Mouse (Mus musculus) G1E-ER4 (cell line): ENCODE data around the gene Grxcr1. TPM values are rescaled to one million over a fixed set of nuclear protein-coding genes. Genes with fewer than 3 reads are reported as not detected.

ENCODE experiments used
- GATA1 ChIP-seq: IDR thresholded peaks from one replicate; pipeline ENCODE4 v1.8.0; 2012; ENCODE audit warnings: low read length, inconsistent platforms
- polyA plus RNA-seq: library from polyadenylated mRNA; stranded (reverse); fragments of >175 nt; gene quantifications from 2 replicates; pipeline ENCODE4 v1.2.3, GENCODE M21; 2012

The Grxcr1 gene
- polyA plus RNA-seq, 1 experiment = not detected

DNA sequence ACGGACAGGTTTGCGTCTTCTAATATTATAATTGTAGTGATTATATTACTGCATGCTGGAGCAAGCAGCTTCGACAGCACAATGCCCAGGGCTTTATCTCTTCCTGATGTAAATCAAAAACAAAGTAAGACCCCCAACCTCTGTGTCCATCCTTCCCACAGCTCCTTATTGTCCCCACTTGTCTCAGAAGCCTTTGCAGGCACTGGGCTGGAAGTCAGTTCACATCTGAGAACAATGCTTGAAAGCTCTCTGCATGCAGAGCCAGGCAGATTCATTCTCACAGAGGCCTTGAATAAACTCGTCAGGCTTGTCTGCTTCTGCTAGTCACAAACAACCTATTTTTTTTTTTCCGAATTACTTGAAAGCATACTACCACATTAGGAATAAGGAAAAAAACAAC lies 19.5 kb downstream of the Grxcr1 start:
- TF ChIP-seq GATA1 = no peak

DNA sequence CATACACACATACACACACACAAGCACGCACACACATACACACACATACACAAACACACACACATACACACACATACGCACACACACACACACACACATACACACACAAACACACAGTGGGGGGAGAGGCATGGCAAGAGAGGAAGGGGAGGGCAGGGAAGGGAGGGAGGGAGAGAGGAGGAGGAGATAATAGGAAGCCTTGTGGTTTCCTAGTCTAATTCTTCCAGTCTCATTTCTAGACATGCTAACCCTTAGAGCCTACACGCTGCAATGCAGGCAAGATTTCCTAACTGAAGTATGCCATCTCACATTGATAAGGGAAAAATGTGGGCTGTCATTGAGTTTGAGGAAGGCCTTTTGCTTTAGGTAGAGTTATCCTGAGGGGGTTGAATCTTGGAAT lies 25.9 kb downstream of the Grxcr1 start:
- no peak for TF ChIP-seq GATA1

DNA sequence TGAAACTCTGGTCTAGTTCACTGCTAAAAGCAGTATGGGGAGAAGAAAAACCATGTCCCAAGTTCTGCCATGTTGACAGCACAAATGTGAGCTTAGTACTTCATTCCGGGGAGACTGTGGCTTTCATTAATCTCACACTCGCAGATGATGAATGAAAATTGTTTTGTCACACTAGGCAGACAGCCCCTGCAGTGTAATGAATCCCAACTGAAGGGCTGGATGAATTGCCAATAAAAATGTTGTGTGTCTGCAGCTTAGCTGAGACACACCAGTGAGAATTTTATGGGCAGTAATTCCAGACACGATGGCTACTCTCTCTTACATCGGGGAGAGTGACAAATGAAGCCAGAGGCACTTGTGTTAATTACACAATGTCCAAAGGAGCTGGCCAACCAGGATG lies 37.1 kb downstream of the Grxcr1 start:
- TF ChIP-seq GATA1 = no peak

DNA sequence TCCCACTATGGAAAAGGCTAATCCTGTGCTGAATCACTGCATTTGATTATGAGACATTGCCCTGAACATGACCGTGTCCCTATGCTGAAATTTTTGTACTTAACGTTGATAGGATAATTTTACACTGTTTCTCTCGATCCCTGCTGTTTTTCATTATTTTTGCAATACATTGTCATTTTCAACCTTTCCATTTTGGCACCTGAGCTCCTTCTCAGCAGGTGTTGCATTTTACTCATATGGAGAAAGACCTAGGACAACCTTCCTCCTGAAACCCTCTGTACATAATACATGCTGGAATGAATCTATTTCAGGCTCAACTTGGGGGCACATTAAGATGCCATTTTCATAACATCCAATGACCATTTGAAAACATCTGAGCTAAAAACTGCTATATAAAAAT lies 38.7 kb downstream of the Grxcr1 start:
- no peak for TF ChIP-seq GATA1

DNA sequence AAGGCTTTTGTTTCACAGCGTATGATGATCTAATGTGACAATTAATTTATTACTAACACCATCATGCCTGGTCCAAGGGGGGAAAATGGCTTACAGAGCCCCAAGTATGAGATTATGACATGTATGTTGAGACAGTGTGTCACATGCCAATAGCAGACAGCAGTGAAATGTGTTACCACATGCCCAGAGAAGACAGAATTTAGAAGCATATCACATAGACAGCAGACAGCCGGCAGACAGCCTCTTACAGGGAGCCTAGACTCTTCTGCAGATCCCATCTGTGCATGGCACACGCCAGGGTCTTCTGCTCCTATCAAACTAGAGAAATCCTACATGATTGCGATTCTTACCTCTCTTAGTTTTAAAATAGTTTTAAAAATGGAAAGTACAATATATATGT lies 40.2 kb downstream of the Grxcr1 start:
- TF ChIP-seq GATA1 = no peak

DNA sequence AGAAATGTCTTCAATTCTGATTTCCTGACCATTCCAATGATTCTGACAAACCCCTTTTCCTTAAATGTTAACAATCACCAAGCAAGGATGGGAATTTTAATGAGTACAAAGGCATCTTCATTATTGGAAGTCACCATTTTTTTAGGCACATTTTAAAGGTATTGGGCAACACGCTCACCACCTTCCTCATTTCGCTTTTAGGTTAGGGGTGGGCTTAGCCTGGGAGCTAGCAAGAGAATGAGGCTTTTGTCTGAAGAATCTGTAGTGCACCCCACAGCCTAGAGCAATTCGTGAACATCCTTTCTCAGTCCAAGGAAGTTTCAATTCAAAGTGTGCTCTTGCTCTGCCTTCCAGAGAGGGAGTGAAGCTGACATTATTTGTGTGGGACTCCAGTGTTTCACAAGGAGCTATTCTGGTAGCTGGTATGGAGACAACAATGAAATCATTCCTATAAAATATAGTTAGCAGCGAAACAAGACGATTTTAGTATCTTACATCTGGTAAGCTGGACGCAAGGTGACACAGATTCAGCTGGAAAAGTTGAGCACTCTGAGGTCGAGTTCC lies 55.0 kb downstream of the Grxcr1 start:
- no peak for TF ChIP-seq GATA1

DNA sequence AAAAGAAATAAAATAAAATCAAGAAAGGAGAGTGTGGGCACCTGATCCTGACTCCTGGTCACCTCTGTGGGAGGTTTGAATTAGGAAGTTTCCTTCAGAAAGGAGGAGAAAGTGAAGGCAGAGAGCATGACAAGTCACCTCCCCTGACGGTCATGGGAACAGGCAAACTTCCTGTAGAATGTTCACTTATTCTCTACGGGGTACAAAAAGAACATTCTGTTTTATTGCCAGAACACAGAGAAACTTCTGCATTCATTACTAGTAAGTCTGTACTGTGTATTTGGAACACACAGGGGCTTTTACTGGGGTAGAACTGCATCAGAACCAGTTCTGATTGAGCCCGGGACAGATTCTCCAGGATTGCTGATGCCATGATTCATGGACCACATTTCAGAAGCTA lies 55.5 kb downstream of the Grxcr1 start:
- TF ChIP-seq GATA1 = no peak

DNA sequence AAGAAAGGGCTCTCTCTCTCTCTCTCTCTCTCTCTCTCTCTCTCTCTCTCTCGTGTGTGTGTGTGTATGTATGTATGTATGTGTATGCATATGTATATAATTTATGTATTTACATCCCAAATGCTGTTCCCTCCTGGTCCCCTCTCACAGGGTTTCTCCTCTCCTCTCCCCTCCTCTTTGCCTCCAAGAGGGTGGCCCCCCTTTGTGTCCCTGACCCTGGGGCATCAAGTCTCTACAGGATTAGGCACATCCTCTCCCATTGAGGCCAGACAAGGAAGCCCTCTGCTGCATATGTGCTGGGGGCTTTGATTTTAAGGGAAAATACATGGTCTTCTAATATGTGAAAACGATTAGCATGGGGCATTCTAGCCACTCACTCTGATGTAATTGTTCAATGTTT lies 61.5 kb downstream of the Grxcr1 start:
- no peak for TF ChIP-seq GATA1

DNA sequence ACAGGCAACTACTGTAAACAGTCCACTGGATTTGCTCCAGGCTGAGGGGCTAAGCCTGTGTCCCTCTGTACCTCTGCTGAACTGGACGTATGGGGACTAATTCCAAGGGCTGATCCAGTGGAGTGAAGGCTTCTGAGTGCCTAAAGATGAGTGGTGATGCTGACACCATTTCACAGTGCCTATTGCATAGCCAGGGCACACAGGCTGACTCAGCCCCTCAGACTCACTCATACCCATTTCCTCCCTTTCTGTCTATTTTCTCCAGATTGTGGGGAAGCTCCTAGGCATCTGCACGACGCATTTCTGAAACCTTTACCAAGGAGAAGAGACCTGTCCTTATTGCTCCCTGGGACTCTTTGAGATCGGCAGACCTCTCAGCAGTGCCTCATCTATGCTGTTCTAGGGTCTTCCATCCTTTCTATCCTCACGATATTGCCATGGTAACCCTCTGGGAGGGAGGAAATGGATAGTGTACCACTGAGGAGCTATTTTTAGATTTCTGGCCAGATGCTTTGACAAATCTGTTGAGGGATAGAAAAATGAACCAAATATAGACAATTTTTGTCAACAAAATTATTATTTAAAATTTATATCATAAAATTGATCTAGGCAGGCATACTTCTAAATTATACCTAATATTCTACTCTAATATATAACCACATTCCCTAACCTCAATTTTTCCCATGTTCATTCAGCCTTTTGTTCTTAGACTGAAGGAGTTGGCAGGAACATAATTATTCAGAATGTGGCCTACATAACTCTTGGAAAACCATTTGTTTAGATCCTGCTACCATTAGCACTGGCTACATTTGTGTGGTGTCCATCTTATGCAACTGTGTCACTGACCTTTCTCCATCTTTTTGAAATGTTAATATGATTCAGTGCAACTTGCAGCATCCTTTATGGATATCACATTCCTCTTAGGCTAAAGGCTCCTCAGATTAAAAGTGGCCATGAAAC lies 66.3 kb downstream of the Grxcr1 start:
- no peak for TF ChIP-seq GATA1

DNA sequence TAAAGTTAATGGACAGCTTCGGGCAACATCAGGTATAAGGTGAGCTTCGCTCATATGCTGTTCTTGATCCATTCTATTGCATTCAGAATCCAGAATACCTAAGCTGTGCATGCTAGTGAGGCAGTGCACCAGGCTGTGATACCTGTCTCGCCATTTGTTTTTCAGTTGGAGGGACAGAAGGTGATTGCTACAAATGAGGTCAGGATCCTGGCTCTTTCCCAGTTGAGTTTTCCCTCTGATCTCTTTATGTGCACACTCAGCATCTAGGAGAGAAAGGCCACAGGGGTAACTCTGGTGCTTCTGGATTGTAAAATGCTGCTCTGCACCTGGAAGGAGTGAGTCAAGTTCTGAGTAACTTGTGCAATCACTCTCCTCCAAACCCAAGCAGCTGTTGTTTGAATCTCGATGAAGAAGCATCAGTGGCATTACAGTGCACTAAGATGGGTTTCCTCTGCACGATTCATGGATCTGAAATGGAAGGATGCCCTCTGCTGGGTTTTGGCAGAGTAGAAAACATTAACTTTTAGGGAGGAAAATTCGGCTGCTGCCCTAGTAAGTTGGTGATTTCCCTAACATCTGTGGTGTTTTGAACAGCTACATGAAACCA lies 80.9 kb downstream of the Grxcr1 start:
- no peak for TF ChIP-seq GATA1

DNA sequence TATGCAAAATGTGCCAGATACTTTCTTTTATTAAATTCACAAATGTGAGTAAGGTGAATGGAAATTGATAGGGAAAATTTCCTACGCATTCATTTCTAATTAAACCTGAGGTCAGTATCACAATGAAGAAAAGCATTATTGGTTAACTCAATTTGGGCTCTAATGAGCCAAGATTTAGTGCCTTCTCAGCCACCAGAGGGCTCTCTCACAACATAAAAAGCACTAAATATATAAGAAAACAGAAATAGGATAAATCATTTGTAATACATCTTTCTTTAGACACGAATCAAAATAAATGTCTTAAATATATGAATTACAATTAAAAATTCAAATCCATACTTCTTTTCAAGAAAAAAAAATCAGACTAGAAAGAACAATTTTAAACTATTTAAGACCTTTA lies 89.2 kb downstream of the Grxcr1 start:
- no peak for TF ChIP-seq GATA1

DNA sequence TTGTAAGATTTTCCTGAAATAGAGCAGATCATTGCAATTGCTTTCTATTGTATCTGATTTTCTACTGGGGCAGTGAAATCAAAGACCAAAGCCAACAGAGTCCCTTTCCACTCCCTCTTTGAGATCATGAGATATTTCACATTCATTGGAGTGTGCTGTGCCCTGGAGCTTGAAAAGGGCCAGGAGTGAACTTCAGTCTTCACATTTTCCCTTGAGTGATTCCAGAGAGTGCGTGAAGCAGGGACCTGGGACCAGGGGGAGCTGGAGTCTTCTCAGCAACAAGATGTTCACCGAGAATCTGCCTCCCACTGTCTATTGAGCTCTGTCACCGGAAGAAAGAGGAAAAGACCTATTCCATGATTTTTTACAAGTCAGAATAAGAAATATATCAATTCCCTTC lies 91.2 kb downstream of the Grxcr1 start:
- TF ChIP-seq GATA1 = no peak

DNA sequence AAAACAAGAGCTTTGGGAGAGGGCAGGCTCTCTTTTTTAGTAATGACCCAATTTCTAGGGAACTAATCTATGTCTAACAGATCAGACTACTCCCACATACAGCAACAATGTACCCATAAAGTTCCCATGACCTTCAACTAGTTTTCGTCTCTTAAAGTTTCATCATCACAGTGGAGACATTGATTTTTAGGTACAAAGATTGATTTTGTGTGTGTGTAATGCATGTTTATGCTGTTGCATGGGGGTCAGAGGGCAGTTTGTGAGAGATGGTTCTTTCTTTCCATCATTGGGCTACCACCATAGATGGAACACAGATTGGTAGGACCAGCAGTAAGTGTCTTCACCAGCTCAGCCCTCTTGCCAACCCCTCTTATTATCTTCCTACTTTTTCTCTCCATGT lies 93.8 kb downstream of the Grxcr1 start:
- TF ChIP-seq GATA1 = no peak

DNA sequence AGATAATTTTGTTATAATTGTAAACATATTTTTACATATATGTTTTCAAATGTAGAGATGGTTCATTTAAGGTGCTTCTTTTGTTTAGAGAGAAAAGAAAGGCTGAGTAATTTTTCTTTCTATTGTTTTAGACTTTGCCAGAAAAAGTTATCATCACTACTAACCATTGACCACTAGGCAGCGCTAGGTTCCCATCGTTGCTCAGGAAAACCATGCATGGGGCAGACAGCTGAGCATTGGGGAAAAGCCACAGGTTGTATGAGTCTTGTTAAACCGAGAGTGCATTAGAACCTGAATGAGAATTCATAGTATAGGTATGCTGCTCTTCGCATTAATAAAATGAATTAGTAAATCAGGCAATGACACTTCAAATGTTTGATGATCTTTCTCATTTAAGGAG lies 96.8 kb downstream of the Grxcr1 start:
- no peak for TF ChIP-seq GATA1

DNA sequence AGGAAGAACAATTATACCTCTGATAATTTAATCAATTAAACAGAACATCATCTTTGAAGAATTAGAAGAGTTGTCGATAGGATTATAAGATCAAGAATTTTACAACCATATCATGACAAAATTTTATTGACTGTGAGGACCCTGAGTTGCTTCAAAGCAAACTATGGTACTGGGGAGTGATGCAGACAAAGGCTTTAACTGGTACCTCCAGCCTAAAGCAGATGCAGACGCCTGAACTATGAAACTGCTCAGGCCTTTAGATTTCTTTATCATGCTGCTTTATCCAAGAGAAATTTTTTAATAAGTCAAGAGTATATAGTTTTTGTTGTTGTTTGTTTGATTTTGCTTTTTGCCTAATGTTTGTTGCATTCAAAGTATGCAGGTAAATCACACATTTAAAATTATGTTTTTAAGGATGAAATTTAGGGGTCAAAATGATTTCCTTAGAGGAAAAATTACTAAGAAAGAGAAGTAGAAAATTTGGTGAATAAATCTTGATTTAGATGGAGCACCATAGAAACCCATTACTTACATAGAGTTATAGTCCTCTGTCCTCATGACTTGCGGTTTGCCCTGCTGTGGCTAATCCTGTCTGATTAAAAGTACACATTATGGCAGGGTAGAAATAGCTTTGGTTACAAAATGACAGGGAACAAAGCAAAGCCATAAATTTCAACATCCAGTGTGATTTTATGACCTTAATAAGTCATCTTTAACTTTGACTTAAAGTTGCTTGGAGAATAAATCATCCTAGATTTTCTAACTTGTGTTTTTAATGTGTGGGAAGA lies 97.4 kb downstream of the Grxcr1 start:
- TF ChIP-seq GATA1 = no peak

DNA sequence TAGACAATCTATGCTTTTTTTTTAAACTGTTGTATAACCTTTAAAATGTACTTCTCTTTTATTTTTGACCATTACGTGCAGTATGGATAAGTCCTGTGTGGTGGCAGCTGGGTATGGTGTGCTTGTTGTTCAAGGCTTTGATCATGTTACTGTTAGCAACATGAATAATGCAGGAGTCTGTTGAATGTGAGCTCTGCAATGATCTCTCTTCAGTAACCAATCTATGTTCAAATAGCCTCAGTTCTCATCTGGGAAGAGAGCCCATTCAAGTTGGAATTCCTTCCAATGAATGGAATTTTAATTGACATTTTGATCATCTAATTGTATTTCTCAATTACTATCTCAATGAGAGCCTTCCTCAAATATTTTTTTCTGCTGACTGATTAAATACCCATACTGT lies 115.2 kb downstream of the Grxcr1 start:
- no peak for TF ChIP-seq GATA1
